Mouse (Mus musculus) spleen, postnatal 36 days (tissue): Measurements from ENCODE around the gene Washc1.
A peak's percentile ranks its signal among the peaks of the same experiment; 100 is the strongest.
"Not testable (repeated sequence)": the region's sequence is repeated elsewhere in the genome, so short reads cannot be mapped to it uniquely, and the experiment has no call there.

Source experiments
- DNase-seq, 2 experiments: peaks; one replicate each; pipeline ENCODE4 v3.0.0; 2022; ENCODE audit warnings: low spot score in 2 of 2, mixed read lengths in 1 of 2

Washc1 gene

DNA sequence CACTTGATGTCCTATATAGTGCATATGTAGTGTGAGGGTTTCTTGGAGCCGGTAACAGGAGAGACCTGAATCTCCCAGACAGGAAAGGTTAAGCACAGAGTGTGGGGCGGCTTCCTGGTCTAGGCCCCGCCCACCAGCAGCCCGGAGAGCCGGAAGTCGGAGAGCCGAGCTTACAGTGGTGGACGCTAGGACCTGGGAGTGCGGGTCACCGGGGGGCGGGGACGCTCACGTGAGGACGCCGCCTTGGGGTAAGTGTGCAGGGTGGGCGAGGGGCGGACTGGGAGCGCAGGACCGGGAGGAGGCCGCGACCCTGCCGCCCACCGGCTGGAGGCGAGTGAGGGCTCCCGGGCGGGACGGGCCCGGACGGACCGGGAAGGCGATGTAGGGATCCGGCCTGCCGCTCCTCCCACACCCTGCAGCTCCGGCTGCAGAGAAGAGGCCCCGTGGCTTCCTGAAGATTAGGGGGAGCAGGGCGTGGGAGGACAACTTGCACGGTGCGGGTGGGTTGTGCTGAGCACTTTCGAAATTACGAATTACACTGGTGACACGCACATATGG, at the start of gene Washc1:
Gene Washc1, plus strand, starts transcription at position 144 of the 558 bp plus-strand sequence.
- DNase-seq = peak; percentile 89 to 90

DNA sequence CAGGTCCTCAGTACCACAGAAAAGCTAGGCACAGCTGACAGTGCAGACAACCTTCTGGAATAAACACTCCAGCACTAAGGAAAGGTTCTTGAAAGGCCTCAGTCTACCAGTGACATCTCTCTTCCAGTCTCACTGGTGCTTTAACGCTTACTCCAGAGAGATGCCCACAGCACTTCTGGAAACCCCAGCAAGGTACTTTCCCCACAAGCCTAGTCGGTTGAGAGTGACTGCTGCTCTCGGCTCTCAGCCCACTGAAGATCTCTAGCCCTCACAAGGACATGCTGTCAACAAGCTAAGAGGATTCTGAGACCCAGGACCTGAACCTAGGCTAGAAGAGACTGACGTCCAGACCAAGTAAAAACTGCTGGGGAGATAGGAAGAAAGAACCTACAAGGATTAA, 46.2 kb upstream of the Washc1 start:
- DNase-seq = no peak

DNA sequence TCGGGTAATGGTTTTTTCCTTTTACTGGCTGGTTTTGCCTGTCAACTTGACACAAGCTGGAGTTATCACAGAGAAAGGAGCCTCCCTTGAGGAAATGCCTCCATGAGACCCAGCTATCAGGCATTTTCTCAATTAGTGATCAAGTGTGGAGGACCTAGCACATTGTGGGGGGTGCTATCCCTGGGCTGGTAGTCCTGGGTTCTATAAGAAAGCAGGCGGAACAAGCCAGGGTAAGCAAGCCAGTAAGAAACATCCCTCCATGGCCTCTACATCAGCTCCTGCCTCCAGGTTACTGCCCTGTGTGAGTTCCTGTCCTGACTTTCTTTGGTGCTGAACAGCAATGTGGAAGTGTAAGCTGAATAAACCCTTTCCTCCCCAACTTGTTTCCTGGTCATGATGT, 42.3 kb upstream of the Washc1 start:
- DNase-seq = not testable (repeated sequence)

DNA sequence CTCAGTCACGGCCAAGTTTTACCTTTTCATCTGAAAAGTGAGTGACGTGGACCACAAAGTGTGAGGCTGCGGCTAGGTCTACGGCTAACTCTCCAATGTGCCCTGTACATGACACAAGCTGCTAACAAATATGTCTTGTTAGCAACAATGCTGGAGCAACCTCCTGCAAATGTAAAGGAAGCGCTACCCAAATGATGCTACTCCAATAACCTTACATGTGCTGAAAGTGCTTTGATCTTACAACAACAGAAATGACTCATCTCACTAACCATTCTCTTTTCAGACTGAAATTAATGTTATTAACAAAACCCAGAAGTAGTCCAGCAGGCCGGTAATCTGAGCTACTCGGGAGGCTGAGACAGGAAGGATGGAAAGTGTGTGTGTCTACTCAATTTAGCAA, 37.4 kb upstream of the Washc1 start:
- DNase-seq = no peak

DNA sequence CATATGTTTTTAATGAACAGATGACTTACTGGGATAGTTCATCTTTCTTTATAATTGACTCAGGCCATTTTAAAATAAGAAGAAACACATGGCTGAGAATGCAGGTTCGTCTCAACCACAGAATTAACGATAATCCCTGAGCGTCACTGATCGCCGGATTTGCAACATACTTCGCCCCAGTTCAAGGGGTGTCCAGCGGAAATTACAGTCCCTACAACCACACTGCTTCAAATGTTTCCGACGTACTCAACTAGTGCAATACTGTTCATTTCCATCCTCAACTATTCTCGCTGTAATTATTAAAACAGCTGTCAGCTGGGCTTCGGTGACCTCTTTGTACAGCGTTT, 35.5 kb upstream of the Washc1 start:
- DNase-seq = peak in 1 of 2 experiments; percentile 23

DNA sequence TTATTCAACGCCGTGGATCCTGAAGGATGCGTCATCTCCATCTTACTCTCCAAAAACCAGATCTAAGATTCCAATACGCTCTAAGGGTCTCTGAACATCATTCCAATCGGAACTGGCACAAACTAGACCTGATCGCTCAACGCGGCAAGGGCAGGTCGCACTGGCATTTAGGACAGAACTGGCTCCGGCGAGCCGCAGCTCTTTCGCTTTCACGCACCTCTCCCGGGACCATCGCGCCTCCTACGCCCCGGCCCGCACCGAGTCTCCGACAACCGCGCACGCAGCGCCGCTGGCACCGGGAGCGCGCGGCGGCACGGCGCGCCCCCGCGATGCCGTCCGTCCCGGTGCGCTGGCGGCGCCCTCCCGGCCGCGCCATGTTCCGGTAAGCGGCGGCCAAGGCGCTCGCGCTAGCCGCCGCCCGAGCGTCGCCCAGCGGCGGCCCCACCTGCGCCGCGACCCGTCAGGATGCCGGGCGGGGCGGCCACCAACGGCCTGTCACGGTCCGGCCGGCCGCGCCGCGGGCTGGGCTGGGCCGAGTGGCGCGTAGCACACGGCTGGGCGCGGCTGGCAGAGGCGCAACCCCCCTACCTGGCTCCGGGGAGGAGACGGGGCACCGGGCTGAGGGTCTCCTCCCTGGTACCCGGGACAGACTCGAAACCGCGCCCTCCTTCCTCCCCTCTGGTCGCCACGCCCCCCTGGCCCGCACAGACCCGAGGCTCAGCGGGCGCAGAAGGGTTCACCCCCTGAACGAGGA, 35.0 kb upstream of the Washc1 start:
- DNase-seq = peak in 1 of 2 experiments; percentile 30

DNA sequence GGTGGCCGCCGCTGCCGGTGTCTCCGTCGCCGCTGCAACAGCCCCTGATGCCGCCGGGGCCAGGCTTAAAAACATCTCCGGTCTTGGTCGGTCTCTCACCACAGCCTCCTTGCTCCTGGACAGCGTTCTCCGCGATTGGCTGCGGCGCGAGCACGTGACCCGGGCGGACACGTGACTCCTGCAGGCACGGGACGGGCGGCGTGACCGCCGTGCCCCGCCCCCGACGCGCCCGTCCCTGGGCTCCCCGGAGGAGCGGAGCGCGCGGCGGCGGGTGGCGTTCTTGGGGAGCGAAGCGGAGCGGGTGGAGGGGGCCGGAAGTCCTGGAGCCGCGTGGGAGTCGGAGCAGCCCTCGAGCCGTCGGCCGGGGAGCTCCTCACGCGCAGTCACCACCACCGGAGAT, 34.4 kb upstream of the Washc1 start, which contains the start of gene Ankrd12:
Gene Ankrd12, minus strand, starts transcription at position 156 of the 400 bp plus-strand sequence.
- peak; percentile 95 to 96 for DNase-seq

DNA sequence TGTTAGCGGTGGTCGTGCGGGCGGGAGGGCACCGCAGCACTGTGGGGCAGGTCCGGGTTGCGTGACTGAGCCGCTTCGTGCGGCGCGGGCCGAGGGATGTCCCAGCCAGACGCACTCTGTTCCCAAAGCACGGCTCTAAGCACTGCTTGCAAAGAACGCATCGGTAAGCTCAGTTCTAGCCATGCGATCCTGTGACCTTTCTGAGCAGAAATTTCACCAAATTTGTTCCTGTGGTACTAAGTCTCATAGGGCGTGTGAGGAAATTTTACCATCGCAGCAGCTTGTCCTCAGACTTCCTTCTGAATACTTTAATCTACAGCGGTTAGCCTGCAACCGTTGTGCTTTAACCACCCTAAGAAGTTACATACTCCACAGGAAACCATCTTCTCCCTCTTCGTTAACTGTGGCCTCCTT, 33.9 kb upstream of the Washc1 start:
- DNase-seq = peak in 1 of 2 experiments; percentile 10

DNA sequence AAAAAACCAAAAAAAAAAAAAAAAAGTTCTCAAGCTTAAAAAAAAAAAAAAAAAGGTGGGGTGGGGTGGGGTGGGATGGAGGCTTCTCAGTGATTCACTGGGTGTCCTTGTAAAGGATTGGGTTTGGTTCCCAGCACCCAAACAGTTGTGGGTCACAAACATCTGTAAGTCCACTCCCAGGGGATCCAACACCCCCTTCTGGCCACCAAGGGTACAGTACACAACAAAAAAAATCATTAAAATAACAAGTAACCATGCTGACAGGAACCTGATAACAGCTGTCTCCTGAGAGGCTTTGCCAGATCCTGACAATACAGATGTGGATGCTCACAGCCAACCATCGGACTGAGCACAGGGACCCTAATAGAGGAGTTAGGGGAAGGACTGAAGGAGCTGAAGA, 26.9 kb upstream of the Washc1 start:
- no peak for DNase-seq

DNA sequence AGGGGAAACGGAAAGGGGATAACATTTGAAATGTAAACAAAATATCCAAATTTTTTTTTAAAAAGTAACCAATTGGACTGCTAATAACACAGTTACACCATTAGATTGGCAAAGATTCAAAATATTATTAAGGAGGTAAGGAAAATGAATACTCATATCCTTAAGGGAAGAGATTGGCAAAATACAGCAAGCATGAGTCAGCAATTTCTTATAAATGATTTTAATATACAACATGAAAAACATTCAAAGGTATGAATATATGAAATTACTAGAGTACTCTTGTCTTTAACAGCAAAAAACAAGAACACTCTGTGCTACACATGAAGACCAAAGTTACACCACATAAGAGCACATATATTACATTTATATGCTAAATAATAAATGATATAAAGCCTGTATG, 26.3 kb upstream of the Washc1 start:
- no peak for DNase-seq

DNA sequence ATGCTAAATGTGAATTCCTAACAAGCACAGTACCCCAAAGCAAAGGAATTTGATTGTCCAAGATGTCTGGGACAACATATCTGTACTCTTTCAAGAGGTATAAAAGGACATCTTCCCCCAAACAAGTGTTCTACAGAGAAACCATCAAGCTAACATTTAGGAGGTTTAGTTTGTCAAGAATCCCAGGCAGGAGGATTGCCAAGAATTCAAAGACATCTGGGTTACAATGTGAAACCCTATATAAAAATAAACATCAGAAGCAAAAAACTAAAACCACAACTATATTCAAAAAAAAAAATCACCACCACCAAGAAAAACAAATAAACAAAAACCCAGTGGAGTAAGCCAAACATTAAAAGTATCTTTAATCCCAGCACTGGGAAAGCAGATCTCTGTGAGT, 21.1 kb upstream of the Washc1 start:
- no peak for DNase-seq

DNA sequence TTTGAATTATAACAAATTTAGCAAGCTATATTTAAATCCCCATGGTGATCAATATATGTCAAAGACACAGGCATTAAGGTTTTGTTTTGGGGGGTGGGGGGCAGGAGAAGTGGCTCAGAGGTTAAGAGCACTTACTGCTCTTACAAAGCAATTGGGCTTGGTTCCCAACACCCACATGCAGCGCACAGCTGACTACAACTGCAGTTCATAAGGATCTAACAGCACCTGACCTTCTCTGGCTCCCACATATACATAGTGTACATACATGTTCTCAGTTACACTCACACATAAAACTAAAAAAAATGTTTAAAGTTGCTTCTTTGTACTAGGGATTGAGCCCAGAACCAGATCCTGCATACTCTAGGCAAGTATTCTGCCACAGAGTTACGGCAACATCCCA, 20.0 kb upstream of the Washc1 start:
- no peak for DNase-seq

DNA sequence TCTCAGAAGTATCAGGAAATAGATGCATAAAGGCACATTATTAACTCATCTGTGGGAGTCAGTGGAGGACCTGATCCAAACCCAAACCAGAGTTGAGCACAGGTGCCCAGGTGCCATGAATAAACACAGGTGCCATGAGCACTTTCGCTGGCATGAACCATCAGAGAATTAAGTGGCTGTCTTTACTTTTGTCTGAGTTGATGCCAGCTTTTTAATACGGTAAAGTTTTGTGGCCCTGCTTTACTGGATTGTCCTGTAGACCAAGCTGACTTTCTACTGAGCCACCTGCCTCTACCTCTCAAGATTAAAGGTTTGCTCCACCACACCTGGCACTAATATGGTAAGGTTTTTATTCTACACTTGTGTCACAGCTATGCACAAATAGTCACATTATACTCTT, 19.3 kb upstream of the Washc1 start:
- DNase-seq = no peak

DNA sequence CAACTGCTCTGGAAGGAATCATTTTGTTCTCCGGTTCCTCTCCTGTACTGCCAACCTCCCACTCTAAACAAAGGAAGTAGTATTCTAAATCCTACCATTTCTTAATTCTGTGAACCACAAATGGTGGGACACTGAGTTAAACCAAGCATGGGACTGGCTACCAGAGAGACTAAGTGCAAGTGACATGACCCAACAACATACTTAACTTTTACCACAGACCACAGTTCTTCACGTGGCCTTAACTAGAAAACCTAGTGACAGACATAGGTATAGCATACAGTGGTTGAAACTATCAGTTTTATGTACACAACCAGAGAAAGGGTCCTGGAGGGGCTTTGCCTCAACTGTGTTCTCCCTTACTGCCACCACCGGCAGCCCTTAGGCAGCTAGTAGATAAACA, 18.7 kb upstream of the Washc1 start:
- DNase-seq = no peak

DNA sequence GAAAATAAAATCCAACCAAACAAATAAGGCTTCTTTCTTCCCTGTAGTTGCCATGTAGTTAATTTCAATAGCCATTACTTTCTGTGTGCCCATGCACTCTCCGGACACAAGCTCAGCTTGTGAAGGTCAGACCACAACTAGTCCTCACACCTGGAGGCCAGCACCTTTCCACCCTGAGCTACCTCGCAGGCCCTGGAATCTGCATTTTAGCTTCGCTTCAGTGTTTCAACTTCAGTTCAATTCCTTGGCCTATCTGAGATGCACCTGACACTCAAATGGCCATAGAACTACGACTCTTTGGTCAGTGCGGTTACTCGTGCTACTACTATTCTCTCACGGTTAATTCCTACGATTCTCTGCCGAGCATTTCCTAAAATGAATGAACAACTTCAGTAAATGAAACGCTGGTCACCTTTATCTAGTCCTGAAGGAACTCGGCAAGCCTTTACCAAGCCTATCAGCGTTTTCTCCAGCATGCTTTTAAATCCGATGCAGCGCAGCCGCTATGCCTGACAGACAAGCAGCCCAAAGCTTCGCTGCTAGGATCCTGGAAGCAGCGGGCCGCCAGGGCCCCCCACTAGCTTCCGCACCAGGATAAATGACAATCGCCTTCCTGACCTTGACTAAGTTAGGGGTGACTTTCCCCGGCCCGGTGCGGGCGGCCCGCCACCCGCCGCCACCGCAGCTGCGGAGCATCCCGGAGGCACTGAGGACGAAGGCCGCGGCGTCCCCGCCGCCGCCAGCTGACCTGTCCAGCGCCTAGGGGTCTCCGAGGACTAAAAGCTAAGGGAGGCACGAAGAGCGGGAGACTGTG, 10.6 kb upstream of the Washc1 start:
- DNase-seq = no peak

DNA sequence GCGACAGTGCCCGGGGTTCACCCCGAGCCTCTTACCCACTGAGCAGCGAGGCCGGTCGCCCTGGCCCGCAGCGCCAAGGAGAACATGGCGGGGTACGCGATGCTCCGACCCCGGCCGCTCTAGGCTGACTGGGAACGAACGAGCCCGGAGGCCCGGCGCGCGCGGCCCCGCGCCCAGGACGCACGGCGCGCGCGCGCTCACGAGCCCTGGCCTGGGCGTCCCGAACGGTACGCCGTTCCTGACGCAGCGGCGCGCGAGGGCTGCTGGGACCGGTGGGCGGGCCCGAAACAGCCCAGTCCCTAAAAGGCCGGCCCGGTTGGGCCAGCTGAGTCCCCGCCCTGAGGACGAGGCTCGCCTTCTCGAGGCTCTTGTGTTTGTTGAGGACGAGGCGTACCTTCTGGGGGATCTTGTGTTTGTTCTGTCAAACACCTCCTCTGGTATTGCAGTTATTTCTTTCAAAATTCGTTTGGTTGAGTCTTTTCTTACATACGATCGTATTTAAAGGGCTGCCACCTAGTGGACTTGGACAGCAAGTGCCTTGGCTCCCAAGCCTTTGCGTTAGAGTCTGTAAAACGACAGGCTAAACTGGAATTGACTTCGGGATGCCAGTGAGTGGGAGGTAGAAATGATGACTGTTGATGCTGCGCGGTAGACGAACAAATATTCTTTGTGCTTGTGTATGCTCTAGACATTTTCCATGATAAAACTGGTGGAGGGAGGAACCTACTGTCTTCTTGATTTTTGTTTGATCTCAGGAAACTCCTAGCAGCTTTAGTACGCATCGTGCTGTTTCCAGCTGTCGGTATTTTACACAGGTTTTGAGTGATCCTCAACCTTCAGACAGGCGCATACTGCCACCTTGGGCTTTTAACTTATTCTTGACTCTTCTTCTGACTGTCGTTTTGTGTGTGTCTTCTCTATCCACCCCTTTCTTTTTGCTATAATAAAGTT, 9.7 kb upstream of the Washc1 start, which contains the start of gene Ndufv2:
Gene Ndufv2, minus strand, starts transcription at position 180 of the 951 bp plus-strand sequence.
- DNase-seq = peak; percentile 92 to 94

DNA sequence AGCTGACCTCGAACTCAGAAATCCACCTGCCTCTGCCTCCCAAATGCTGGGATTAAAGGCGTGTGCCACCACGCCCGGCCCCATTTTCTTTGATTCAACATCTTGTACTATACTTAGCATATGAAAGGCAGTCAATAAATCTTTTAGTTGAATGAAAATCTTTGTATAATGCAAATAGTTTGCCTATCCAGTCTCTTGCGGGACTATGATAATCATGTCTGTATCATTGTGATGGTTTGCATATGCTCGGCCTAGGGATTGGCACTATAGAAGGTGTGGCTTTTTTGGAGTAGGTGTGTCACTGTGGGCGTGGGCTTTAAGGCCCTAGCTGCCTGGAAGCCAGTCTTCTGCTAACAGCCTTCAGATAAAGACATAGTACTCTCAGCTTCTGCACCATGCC, 7.3 kb upstream of the Washc1 start:
- no peak for DNase-seq

DNA sequence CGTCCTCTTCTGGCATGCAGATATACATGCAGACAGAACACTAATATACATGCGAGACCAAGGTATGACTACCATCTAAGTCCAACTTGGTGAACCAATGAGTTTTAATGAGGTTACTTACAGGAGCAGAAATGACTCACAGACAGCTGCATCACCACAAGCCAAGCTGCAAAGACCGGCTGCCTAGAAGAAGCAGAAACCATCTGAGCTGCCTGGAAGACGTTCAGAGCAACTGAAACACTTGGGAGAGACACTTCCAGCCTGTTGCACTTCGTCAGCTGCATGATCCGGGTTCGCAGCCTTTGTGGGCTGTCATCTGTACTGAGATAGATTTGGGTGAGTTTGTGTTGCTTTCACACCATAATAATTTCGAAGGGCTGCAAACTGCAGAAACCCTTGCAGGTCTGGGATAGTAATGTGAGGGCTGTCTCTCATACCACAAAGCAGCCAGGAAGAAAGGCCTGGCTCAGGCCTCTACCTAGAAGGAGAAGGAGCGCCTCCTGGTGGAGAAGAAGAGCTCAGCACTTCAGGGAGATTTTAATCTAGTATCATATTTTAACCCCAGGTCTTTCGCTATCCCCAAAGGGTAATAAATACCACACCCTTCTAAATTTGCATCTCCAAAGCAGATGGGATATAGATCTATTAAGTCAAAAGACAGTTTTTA, 4.6 kb upstream of the Washc1 start:
- DNase-seq = peak; percentile 56 to 67

DNA sequence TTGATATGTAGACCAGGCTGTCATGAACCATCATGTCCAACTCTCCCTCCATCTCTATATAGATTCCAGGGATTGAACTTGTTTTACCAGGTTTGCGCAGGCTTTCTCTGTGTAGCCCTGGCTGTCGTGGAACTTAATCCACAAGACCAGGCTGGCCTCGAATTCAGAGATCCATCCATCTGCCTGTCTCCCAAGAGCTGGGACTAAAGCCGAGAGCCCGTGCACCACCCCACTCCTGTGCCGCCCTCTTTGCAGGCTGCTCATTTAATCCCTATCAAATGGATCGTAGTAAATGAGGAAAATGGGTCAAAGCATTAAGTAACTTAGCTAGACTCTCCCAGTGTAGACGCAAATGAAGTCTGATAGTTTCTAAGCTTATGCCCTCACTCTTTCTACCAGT, 3.9 kb upstream of the Washc1 start:
- no peak for DNase-seq

DNA sequence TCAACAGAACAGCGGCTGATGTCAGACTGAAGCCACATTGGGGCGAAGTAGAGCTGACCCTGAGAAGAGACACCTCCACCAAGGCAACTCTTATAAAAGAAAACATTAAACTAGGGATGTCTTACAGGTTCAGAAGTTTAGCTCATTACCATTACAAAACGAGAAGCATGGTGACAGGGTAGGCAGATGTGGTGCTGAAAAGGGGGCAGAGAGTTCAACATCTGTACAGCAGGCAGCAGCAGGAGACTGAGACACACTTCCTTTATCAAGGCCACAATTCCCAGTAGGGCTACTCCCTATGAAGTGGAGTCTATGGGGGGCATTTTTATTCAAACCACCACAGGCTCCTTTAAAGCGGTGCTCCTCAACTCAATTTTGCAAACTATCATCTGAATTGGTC, 3.1 kb upstream of the Washc1 start:
- DNase-seq = no peak

DNA sequence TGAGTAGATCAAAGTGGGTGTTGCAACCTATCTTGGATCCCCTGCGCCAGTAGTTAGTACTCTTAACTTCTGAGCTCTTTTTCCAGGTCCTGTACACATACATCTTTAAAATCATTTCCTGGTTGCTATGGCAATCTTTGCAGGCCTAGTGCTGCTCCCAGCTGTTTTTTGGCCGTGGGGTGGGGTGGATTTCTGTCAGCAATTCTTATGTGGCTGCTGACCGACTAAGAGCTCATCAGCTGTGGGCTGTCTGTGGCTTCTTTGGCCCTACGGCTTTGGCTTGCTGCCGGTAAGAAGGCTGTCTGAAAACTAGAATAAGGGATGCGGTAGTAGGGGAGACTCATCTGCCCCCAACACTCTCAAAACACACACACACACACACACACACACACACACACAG, 599 bp upstream of the Washc1 start:
- peak; percentile 17 to 25 for DNase-seq
